In the genomic region with DNA sequence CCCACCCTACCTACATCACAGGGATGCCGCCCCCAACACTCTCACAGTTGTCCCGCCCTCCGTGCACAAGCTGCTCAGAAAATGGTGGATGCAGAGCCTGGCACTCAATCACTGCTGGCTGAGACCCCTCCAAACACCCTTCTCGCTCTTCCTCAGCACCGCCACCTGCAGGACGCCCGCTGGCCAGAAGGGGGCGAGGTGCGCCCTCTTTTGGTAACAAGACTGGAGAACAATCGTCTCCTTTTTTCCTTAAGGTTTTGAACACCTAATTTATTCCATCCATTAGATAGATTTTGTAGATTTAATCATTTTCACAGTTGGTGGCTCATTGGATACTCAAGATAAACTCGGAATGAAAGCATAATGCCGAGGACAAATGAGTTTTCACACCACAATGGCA, we compare ENCODE assay signal across 8 mouse cellular contexts. TPM values are rescaled to one million over a fixed set of nuclear protein-coding genes. Genes with fewer than 3 reads are reported as not detected.
DNase-seq lines count a peak whose midpoint lies in the region; ATAC-seq and TF ChIP-seq lines count a peak whose summit lies in the region.

No protein-coding gene starts in this region.

- no peak for TF ChIP-seq EP300 in liver, postnatal 0 days (IDR thresholded peaks at IDR 0.05; ENCODE audit: low read depth)

- 0 out of 2 replicates have a peak, but pooled peaks cover 5% of the 10 kb centered on the region for H3K36me3 ChIP-seq in liver, embryonic 12.5 days
- H3K36me3 ChIP-seq in liver, postnatal 0 days (replicated peaks; ENCODE audit: insufficient read depth, low read length) = 0 out of 2 replicates have a peak, but pooled peaks cover 3% of the 10 kb centered on the region
- H3K36me3 ChIP-seq in neural tube, embryonic 15.5 days = peaks cover 8% of the 10 kb centered on the region; the same call in 1 of the 2 replicates

- no peak overlapping the region for H3K9ac ChIP-seq in liver, embryonic 12.5 days
- no peak overlapping the region for H3K9ac ChIP-seq in liver, postnatal 0 days (replicated peaks)
- no peak overlapping the region for H3K9ac ChIP-seq in neural tube, embryonic 15.5 days (replicated peaks)

- 8% methylated on average over 12 of the region's 12 CpGs for WGBS in liver, embryonic 12.5 days (ENCODE audit: insufficient replicate concordance)
- WGBS in liver, postnatal 0 days (ENCODE audit: insufficient replicate concordance) = 9% methylated on average over 12 of the region's 12 CpGs
- WGBS in neural tube, embryonic 15.5 days = 4% methylated on average over 12 of the region's 12 CpGs

- no peak for ATAC-seq in liver, embryonic 12.5 days
- no peak for ATAC-seq in liver, postnatal 0 days
- ATAC-seq in neural tube, embryonic 15.5 days (ENCODE audit: low FRiP score) = no peak; the same call in 1 of the 2 replicates

- peak; percentile 93 for TF ChIP-seq CTCF in liver, postnatal 0 days (IDR thresholded peaks at IDR 0.05; ENCODE audit: low read depth)

- DNase-seq in liver = peak; percentile 73
- peak; percentile 81 to 84 for DNase-seq in cerebellum, postnatal 36 days
- DNase-seq in gastrocnemius, postnatal 10 days = peak; percentile 87
- DNase-seq in kidney, postnatal 25 days = peak; percentile 77 to 88
- DNase-seq in liver, postnatal 0 days = peak; percentile 74
- DNase-seq in thymus, postnatal 10 days (ENCODE audit: low spot score in 2 of 2) = peak; percentile 73 to 91

- H3K27ac ChIP-seq in liver, embryonic 12.5 days = no peak overlapping the region
- no peak overlapping the region for H3K27ac ChIP-seq in liver, postnatal 0 days (ENCODE audit: low read depth)
- H3K27ac ChIP-seq in neural tube, embryonic 15.5 days (replicated peaks) = peak overlapping the region; percentile 70

- peaks cover 28% of the 10 kb centered on the region for H3K4me1 ChIP-seq in liver, embryonic 12.5 days
- H3K4me1 ChIP-seq in liver, postnatal 0 days (ENCODE audit: insufficient read depth) = peaks cover 4% of the 10 kb centered on the region
- peaks cover 61% of the 10 kb centered on the region for H3K4me1 ChIP-seq in neural tube, embryonic 15.5 days

- H3K27me3 ChIP-seq in liver, embryonic 12.5 days (replicated peaks) = peaks cover 27% of the 10 kb centered on the region
- H3K27me3 ChIP-seq in liver, postnatal 0 days (ENCODE audit: insufficient read depth, low read length) = no peaks in the 10 kb centered on the region
- H3K27me3 ChIP-seq in neural tube, embryonic 15.5 days (replicated peaks) = no peaks in the 10 kb centered on the region

- H3K4me3 ChIP-seq in liver, embryonic 12.5 days = no peak overlapping the region
- H3K4me3 ChIP-seq in liver, postnatal 0 days (ENCODE audit: low read depth, low read length) = no peak overlapping the region
- no peak overlapping the region for H3K4me3 ChIP-seq in neural tube, embryonic 15.5 days (replicated peaks)

- H3K9me3 ChIP-seq in liver, embryonic 12.5 days (replicated peaks) = no peaks in the 10 kb centered on the region
- H3K9me3 ChIP-seq in liver, postnatal 0 days (ENCODE audit: low read length) = no peaks in the 10 kb centered on the region
- H3K9me3 ChIP-seq in neural tube, embryonic 15.5 days (replicated peaks) = no peaks in the 10 kb centered on the region

- H3K4me2 ChIP-seq in liver, embryonic 12.5 days = no peak overlapping the region
- H3K4me2 ChIP-seq in liver, postnatal 0 days (ENCODE audit: low read depth, low read length) = no peak overlapping the region
- peak overlapping the region; percentile 25 for H3K4me2 ChIP-seq in neural tube, embryonic 15.5 days

RNA-seq across cellular contexts. Expression of a gene that starts 40.7 kb away (rescaled TPM):
- polyA plus RNA-seq in liver, embryonic 12.5 days (2016; fragmentation: Nextera tagmentation; extraction: Ambion mirVana) = 1.3 and 1.4 TPM in 2 replicates
- total RNA-seq in gastrocnemius, postnatal 10 days (2021) = 1 to 10 TPM; 1.5 to 1.8 TPM
- polyA plus RNA-seq in liver, postnatal 0 days (2015; fragmentation: Nextera tagmentation; extraction: Ambion mirVana) = 0.80 and 1.8 TPM in 2 replicates
- polyA plus RNA-seq in neural tube, embryonic 15.5 days (2015; fragmentation: Nextera tagmentation; extraction: Ambion mirVana) = 4.7 and 5.3 TPM in 2 replicates

RNA-seq across cellular contexts. Expression of a gene that starts 49.7 kb away (rescaled TPM):
- polyA plus RNA-seq in liver, embryonic 12.5 days (2016; fragmentation: Nextera tagmentation; extraction: Ambion mirVana) = 0.19 and 0.29 TPM in 2 replicates
- total RNA-seq in gastrocnemius, postnatal 10 days (2021) = 1 to 10 TPM; 2.1 to 2.5 TPM
- polyA plus RNA-seq in liver, postnatal 0 days (2015; fragmentation: Nextera tagmentation; extraction: Ambion mirVana) = 0.32 and 0.38 TPM in 2 replicates
- 1.4 and 1.6 TPM in 2 replicates for polyA plus RNA-seq in neural tube, embryonic 15.5 days (2015; fragmentation: Nextera tagmentation; extraction: Ambion mirVana)
